Mouse (Mus musculus) MEL (cell line): Measurements from ENCODE around the gene Cenps.

Experiments used
- CTCF ChIP-seq, 3 experiments: IDR thresholded peaks in 2 of 3; conservative IDR thresholded peaks in 1 of 3; 2 replicates each; pipeline ENCODE4 v1.5.1; 2011 to 2012; ENCODE audit warnings: low read length in 3 of 3, low read depth in 2 of 3, mild to moderate bottlenecking in 2 of 3, improper control_type of control experiment in 1 of 3, inconsistent platforms in 1 of 3, mixed read lengths in 1 of 3, moderate library complexity in 1 of 3; ENCODE audit not compliant: control insufficient read depth in 1 of 3, insufficient read depth in 1 of 3, poor library complexity in 1 of 3, severe bottlenecking in 1 of 3
- E2F4 ChIP-seq: IDR thresholded peaks from 2 replicates; pipeline ENCODE4 v1.6.1; 2011; ENCODE audit warnings: low read depth, low read length, improper control_type of control experiment, borderline replicate concordance
- ELF1 ChIP-seq: IDR thresholded peaks from 2 replicates; pipeline ENCODE4 v1.6.1; 2014; ENCODE audit warnings: low read depth, mild to moderate bottlenecking, inconsistent platforms, low read length, improper control_type of control experiment, moderate library complexity
- EP300 ChIP-seq, 2 experiments: IDR thresholded peaks; 2 replicates each; pipeline ENCODE4 v1.6.1; 2011; ENCODE audit warnings: improper control_type of control experiment in 2 of 2, low read length in 2 of 2, low read depth in 1 of 2, mild to moderate bottlenecking in 1 of 2
- KAT2A ChIP-seq: conservative IDR thresholded peaks from 2 replicates; pipeline ENCODE4 v1.6.1; 2012; ENCODE audit warnings: low read depth, low read length, improper control_type of control experiment, inconsistent platforms
- MAFK ChIP-seq: IDR thresholded peaks from 2 replicates; pipeline ENCODE4 v1.6.1; 2011; ENCODE audit warnings: low read depth, mild to moderate bottlenecking, low read length, improper control_type of control experiment, borderline replicate concordance
- MAX ChIP-seq: IDR thresholded peaks from 2 replicates; pipeline ENCODE4 v1.6.1; 2011; ENCODE audit warnings: low read length, improper control_type of control experiment
- ZMIZ1 ChIP-seq: IDR thresholded peaks from 2 replicates; pipeline ENCODE4 v1.6.1; 2012; ENCODE audit warnings: low read depth, mild to moderate bottlenecking, inconsistent platforms, low read length, improper control_type of control experiment, moderate library complexity

GRCm38 (mm10) chr4:149143594-149143993 is 6.2 kb upstream of the Cenps start:
- TF ChIP-seq ZMIZ1 (no peak), KAT2A (no peak), CTCF (IDR thresholded peaks at IDR 0.05 in 2 of 3, conservative IDR thresholded peaks at IDR 0.05 in 1 of 3; ENCODE audit: control insufficient read depth in 1 of 3, insufficient read depth in 1 of 3, low read depth in 2 of 3, low read length in 3 of 3, poor library complexity in 1 of 3, severe bottlenecking in 1 of 3) (no peak; a peak in 1 of 6 replicates), ELF1 (peak; percentile 38; the same call in 1 of the 2 replicates), MAX (no peak), MAFK (no peak), E2F4 (no peak), EP300 (IDR thresholded peaks at IDR 0.05; ENCODE audit: low read depth in 1 of 2, low read length in 2 of 2) (no peak)
